Mouse (Mus musculus): ENCODE measurements at regions not wholly inside any gene's neighbourhood (a gene's known extent, or its start where the extent isn't known, plus 50 kb on each side); places are given as distances from the start of the nearest gene placed in this dataset.

DNA sequence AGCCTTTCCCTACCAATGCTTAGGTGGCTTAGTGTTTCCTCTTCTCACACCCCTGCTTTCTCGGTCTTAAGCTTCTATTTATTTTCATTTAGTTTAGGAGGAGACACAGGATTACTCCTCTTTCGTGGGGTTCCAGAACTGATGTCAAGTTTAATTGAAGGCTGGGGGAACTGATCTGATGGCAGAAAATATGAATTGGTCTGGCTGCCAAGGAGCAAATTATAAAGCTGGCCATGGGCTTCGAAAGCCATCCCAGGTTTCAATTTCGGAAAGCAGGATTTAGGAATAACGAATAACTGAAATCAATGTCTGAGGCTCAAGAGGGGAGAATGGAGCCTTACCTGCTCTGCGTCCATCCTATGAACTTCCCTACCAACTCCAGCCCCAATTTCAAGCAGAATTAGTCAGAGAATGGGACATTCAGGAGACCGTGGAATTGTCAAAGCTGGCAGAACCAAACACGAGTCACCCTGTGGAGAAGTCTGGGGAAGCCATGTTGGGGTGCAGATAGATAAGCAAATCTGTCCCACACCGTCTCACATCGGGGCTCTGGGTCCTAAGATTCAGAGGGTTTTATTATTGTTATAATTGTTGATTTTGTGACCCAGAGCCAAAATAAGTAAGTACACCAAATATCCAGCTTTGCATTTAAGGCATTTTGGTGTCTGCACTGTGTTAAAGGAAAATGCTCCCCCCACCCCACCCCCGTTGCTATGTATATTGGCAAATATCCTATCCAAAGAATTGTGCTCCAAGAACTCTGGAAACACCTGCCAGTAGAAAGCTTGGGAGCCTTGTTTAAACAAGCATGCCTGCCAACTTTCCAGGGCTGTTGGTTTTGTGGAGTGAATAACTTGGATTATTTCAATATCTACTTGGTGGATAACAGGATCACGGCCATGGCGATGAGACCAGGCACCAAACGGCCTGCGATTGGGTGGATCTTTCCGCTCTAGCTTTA lies 56.5 kb upstream of the Tgfbr2 start:
- Histone ChIP-seq H3K27ac (ENCODE audit: insufficient read depth, low read length) (no peak overlapping the region), H3K4me3 (ENCODE audit: extremely low read depth, insufficient read depth, insufficient read length) (no peak overlapping the region), H3K36me3 (ENCODE audit: control insufficient read depth, insufficient read depth, low read length) (no peaks in the 10 kb centered on the region), H3K27me3 (ENCODE audit: control insufficient read depth, insufficient read depth, low read length) (no peaks in the 10 kb centered on the region), H3K4me1 (ENCODE audit: control insufficient read depth, insufficient read depth, insufficient read length) (no peaks in the 10 kb centered on the region)
- DNase-seq (ENCODE audit: low read depth in 1 of 2, low spot score in 2 of 2) = no peak
- TF ChIP-seq POLR2A (IDR thresholded peaks at IDR 0.05; ENCODE audit: low read depth, low read length) = no peak
- TF ChIP-seq CTCF (IDR thresholded peaks at IDR 0.05; ENCODE audit: extremely low read depth, insufficient read depth, insufficient read length, insufficient replicate concordance) = no peak
- WGBS = 92% methylated on average over 16 of the region's 16 CpGs

DNA sequence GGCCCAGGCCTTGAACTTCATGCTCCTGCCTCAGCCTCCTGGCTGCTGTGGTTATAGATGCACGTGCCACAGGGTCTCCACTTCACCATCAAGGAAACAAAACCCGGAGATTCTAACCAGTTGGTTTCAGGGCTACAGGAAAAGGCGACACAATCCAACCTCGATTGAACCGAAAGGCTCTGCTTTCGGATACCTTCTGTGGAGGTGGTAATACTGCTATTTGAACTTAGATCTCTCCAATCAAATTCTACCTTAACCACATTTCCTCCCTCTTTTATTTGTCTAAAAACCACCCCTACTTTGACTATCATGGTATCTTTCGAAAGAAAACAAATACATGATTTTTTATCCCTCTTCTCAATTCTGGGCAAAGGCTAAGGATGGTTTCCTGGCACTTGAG lies 55.2 kb upstream of the Tgfbr2 start:
- H3K27ac ChIP-seq (ENCODE audit: insufficient read depth, low read length) = no peak overlapping the region
- no peaks in the 10 kb centered on the region for H3K4me1 ChIP-seq (ENCODE audit: control insufficient read depth, insufficient read depth, insufficient read length)
- TF ChIP-seq POLR2A (IDR thresholded peaks at IDR 0.05; ENCODE audit: low read depth, low read length) = no peak
- TF ChIP-seq CTCF (IDR thresholded peaks at IDR 0.05; ENCODE audit: extremely low read depth, insufficient read depth, insufficient read length, insufficient replicate concordance) = no peak
- no peaks in the 10 kb centered on the region for H3K36me3 ChIP-seq (ENCODE audit: control insufficient read depth, insufficient read depth, low read length)
- H3K27me3 ChIP-seq (ENCODE audit: control insufficient read depth, insufficient read depth, low read length) = no peaks in the 10 kb centered on the region
- no peak overlapping the region for H3K4me3 ChIP-seq (ENCODE audit: extremely low read depth, insufficient read depth, insufficient read length)
- 62% methylated on average over 7 of the region's 7 CpGs for WGBS
- DNase-seq (ENCODE audit: low read depth in 1 of 2, low spot score in 2 of 2) = no peak

- TF ChIP-seq POLR2A (IDR thresholded peaks at IDR 0.05; ENCODE audit: low read depth, low read length) (no peak), CTCF (IDR thresholded peaks at IDR 0.05; ENCODE audit: extremely low read depth, insufficient read depth, insufficient read length, insufficient replicate concordance) (no peak)
- WGBS = 71% methylated on average over 9 of the region's 9 CpGs
- no peak for DNase-seq (ENCODE audit: low read depth in 1 of 2, low spot score in 2 of 2)
- Histone ChIP-seq H3K4me3 (ENCODE audit: extremely low read depth, insufficient read depth, insufficient read length) (no peak overlapping the region), H3K27me3 (ENCODE audit: control insufficient read depth, insufficient read depth, low read length) (no peaks in the 10 kb centered on the region), H3K4me1 (ENCODE audit: control insufficient read depth, insufficient read depth, insufficient read length) (peaks cover 5% of the 10 kb centered on the region; the same call in 1 of the 2 replicates), H3K27ac (ENCODE audit: insufficient read depth, low read length) (no peak overlapping the region), H3K36me3 (ENCODE audit: control insufficient read depth, insufficient read depth, low read length) (no peaks in the 10 kb centered on the region)
These were observed 53.3 kb upstream of the Tgfbr2 start for GRCm38 (mm10) chr9:116228443-116228842.

DNA sequence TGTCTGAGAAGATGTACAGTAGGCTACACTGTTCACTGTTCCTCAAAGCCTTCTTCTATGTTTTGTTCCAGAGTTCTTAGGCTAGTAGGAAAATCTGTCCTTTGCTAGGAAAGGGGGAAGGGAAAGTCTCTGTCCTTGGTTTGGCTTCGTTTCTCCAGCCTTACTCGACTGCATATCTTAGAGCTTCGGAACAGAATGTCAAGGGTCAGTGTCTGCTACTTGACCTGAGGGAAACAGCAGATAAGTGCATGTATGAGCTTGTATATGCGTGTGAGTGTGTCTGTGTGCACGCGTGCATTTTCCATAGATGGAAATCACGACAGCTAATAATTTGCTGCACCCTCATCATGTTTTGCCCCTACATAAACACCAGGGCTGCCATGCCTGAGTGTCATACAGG lies 52.6 kb upstream of the Tgfbr2 start:
- no peak for TF ChIP-seq POLR2A (IDR thresholded peaks at IDR 0.05; ENCODE audit: low read depth, low read length)
- TF ChIP-seq CTCF (IDR thresholded peaks at IDR 0.05; ENCODE audit: extremely low read depth, insufficient read depth, insufficient read length, insufficient replicate concordance) = no peak
- H3K27ac ChIP-seq (ENCODE audit: insufficient read depth, low read length) = no peak overlapping the region

More for the DNA sequence above, 52.6 kb upstream of the Tgfbr2 start:
- peaks cover 5% of the 10 kb centered on the region; the same call in 1 of the 2 replicates for H3K4me1 ChIP-seq (ENCODE audit: control insufficient read depth, insufficient read depth, insufficient read length)
- H3K4me3 ChIP-seq (ENCODE audit: extremely low read depth, insufficient read depth, insufficient read length) = no peak overlapping the region
- 82% methylated on average over 7 of the region's 7 CpGs for WGBS
- H3K36me3 ChIP-seq (ENCODE audit: control insufficient read depth, insufficient read depth, low read length) = no peaks in the 10 kb centered on the region
- no peak for DNase-seq (ENCODE audit: low read depth in 1 of 2, low spot score in 2 of 2)
- no peaks in the 10 kb centered on the region for H3K27me3 ChIP-seq (ENCODE audit: control insufficient read depth, insufficient read depth, low read length)

Measured in spleen, adult 2 months (tissue).